Mouse (Mus musculus): ENCODE data around the gene Serpina1d. TPM values are rescaled to one million over a fixed set of nuclear protein-coding genes. Genes with fewer than 3 reads are reported as not detected.

The Serpina1d gene
- polyA plus RNA-seq (2012; ENCODE audit: low replicate concordance), result not detected in 2 replicates

GRCm38 (mm10) chr12:103773246-103773851 lies at the start of gene Serpina1d:
Gene Serpina1d, minus strand, starts transcription at chr12:103773592.

Other genes starting within 250 kb of the Serpina1d start
- 0.02 and 0.04 TPM in 2 replicates for gene Ppp4r4, start 241.3 kb downstream of the Serpina1d start, polyA plus RNA-seq (2012; ENCODE audit: low replicate concordance)
- not detected in 2 replicates for gene Serpina10, start 142.1 kb downstream of the Serpina1d start, polyA plus RNA-seq (2012; ENCODE audit: low replicate concordance)
- gene Serpina6, start 116.4 kb downstream of the Serpina1d start, polyA plus RNA-seq (2012; ENCODE audit: low replicate concordance), result not detected in 2 replicates
- not detected in 2 replicates for gene Serpina16, start 97.5 kb downstream of the Serpina1d start, polyA plus RNA-seq (2012; ENCODE audit: low replicate concordance)
- not detected in 2 replicates for gene Serpina1f, start 78.1 kb downstream of the Serpina1d start, polyA plus RNA-seq (2012; ENCODE audit: low replicate concordance)
- gene Serpina1b, start 56.8 kb upstream of the Serpina1d start, polyA plus RNA-seq (2012; ENCODE audit: low replicate concordance), result 0.12 and 0.40 TPM in 2 replicates
- not detected in 2 replicates for gene Serpina1a, start 90.0 kb upstream of the Serpina1d start, polyA plus RNA-seq (2012; ENCODE audit: low replicate concordance)
- gene Serpina1c, start 131.3 kb upstream of the Serpina1d start, polyA plus RNA-seq (2012; ENCODE audit: low replicate concordance), result 0.29 TPM in 1 of 2 replicates, not detected in the other
- not detected in 2 replicates for gene Serpina1e, start 185.4 kb upstream of the Serpina1d start, polyA plus RNA-seq (2012; ENCODE audit: low replicate concordance)
- not detected in 2 replicates for gene Serpina11, start 216.4 kb upstream of the Serpina1d start, polyA plus RNA-seq (2012; ENCODE audit: low replicate concordance)
- 0.22 and 0.39 TPM in 2 replicates for gene Serpina9, start 240.2 kb upstream of the Serpina1d start, polyA plus RNA-seq (2012; ENCODE audit: low replicate concordance)

Measured in hematopoietic multipotent progenitor cell, adult 10-12 weeks (in vitro differentiated cells).